Mouse (Mus musculus) monocyte, adult 2 months (primary cell): ENCODE results near the gene St6galnac1.

Experiments used
- DNase-seq, 2 experiments: peaks; one replicate each; pipeline ENCODE4 v3.0.0; 2022; ENCODE audit warnings: low spot score in 2 of 2, low read depth in 1 of 2

The St6galnac1 gene

GRCm38 (mm10) chr11:116729276-116730008 is 45.9 kb downstream of the St6galnac1 start:
- DNase-seq: no peak

- no peak for DNase-seq
These were observed 49.2 kb downstream of the St6galnac1 start for GRCm38 (mm10) chr11:116726156-116726555.

- no peak for DNase-seq
These were observed 50.0 kb downstream of the St6galnac1 start for GRCm38 (mm10) chr11:116725031-116725948.

- DNase-seq: no peak
These were observed 52.2 kb downstream of the St6galnac1 start for GRCm38 (mm10) chr11:116723064-116723463.

- DNase-seq: no peak
These were observed 53.6 kb downstream of the St6galnac1 start for GRCm38 (mm10) chr11:116721548-116722271.

GRCm38 (mm10) chr11:116720319-116720865 is 54.9 kb downstream of the St6galnac1 start:
- DNase-seq: no peak
